Mouse (Mus musculus): Measurements from ENCODE around the gene Lhfpl3. TPM values are rescaled to one million over a fixed set of nuclear protein-coding genes. Genes with fewer than 3 reads are reported as not detected.

Gene Lhfpl3
- polyA plus RNA-seq, 1 experiment from 2014 or later, result 15.5 TPM

DNA sequence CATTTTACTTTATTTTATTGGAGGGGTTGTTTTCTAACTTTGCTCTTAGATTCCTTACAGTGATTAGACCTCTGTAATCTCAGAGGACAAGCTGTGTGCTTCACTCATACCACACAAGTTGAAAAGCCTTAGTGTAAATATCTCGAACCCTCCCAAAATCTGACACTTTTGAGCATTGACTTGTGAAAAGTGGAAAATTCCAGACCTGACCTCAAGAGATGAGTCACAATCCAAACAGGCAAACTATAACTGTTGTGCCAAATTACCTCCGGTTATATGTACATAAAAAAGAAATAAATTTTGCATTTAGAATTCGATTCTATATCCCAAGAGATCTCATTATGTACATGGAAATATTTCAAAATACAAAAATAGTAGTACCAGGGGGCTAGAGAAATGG is 468.8 kb downstream of the Lhfpl3 start:
- H3K4me1 ChIP-seq (ENCODE audit: control insufficient read depth, insufficient read depth, low read length), result no peaks in the 10 kb centered on the region
- 88% methylated on average over 3 of the region's 3 CpGs for WGBS

DNA sequence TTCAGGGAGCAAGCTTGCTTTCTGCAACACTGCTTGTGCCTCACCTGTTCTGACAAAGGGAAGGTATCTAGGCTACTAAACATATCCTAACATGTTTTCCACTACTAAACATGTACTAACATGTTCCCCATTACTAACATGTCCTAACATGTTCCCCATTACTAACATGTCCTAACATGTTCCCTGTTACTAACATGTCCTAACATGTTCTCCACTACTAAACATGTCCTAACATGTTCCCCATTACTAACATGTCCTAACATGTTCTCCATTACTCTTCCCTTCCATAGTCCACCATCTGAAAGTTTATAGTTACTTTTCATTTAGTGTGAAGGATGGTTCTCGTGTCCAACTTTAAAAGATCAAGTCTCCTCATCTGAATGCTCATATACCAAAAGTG is 473.8 kb downstream of the Lhfpl3 start:
- ATAC-seq (ENCODE audit: low FRiP score, low TSS enrichment) (no peak), DNase-seq (no peak)
- no peak overlapping the region for H3K9ac ChIP-seq (replicated peaks; ENCODE audit: low read length)
- 96% methylated on average over 1 of the region's 1 CpGs for WGBS
- no peak overlapping the region for H3K4me2 ChIP-seq (ENCODE audit: low read length)
- H3K27me3 ChIP-seq (ENCODE audit: control insufficient read depth, insufficient read depth, low read length), result no peaks in the 10 kb centered on the region
- H3K27ac ChIP-seq (replicated peaks; ENCODE audit: low read depth, low read length), result no peak overlapping the region
- no peaks in the 10 kb centered on the region for H3K9me3 ChIP-seq (ENCODE audit: control insufficient read depth, low read length)
- H3K36me3 ChIP-seq (ENCODE audit: control insufficient read depth, insufficient read depth, low read length), result no peaks in the 10 kb centered on the region
- no peaks in the 10 kb centered on the region for H3K4me1 ChIP-seq (ENCODE audit: control insufficient read depth, insufficient read depth, low read length)
- H3K4me3 ChIP-seq (replicated peaks; ENCODE audit: low read depth, low read length), result no peak overlapping the region

More for the DNA sequence above, 468.8 kb downstream of the Lhfpl3 start:
- no peak for DNase-seq
- H3K9ac ChIP-seq (replicated peaks; ENCODE audit: low read length), result no peak overlapping the region
- no peak for ATAC-seq (ENCODE audit: low FRiP score, low TSS enrichment)
- no peaks in the 10 kb centered on the region for H3K9me3 ChIP-seq (ENCODE audit: control insufficient read depth, low read length)
- no peak overlapping the region for H3K4me3 ChIP-seq (replicated peaks; ENCODE audit: low read depth, low read length)
- no peaks in the 10 kb centered on the region for H3K27me3 ChIP-seq (ENCODE audit: control insufficient read depth, insufficient read depth, low read length)
- H3K36me3 ChIP-seq (ENCODE audit: control insufficient read depth, insufficient read depth, low read length), result no peaks in the 10 kb centered on the region
- no peak overlapping the region for H3K27ac ChIP-seq (replicated peaks; ENCODE audit: low read depth, low read length)
- no peak overlapping the region for H3K4me2 ChIP-seq (ENCODE audit: low read length)

DNA sequence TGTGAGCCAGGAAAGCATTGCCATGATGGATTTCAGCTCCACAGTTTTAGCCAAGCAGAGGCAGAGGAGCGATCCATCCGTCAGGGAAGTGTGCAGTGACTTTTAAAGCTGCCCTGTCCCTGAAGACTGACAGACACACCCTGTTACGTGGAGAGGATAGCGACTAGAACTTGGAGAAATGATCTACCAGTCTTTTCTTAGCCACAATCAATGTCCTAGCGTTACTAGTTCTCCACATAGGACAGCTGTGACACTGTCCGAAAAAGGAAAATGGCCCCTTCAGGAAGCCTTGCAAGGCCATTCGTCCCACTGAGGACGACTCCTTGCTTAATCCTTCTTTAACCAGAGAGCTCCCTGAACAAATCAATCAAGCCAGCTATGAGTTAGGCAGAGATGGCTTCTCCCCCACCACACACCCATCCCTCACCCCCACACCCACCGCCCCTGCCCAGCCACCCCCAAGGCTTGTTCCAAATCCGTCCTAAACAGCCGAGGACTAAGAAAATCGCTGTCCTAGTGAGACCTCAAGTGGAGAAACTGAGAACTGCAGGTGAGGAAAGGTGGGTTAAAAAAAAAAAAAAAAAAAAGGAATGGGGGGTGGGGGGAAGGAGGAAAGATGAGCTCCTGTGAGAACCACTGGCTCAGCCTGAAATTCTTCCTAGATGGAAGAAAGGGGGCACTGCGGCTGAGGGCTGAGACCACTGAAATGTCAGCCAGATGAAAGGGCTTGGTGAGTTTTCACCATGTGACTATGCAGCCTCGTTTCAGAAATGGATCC is 479.1 kb downstream of the Lhfpl3 start:
- DNase-seq (peak; percentile 90), ATAC-seq (ENCODE audit: low FRiP score, low TSS enrichment) (peak; percentile 78)
- Histone ChIP-seq H3K36me3 (ENCODE audit: control insufficient read depth, insufficient read depth, low read length) (no peaks in the 10 kb centered on the region), H3K9me3 (ENCODE audit: control insufficient read depth, low read length) (no peaks in the 10 kb centered on the region), H3K9ac (replicated peaks; ENCODE audit: low read length) (no peak overlapping the region; the same call in 1 of the 2 replicates), H3K4me1 (ENCODE audit: control insufficient read depth, insufficient read depth, low read length) (0 out of 2 replicates have a peak, but pooled peaks cover 2% of the 10 kb centered on the region), H3K27ac (replicated peaks; ENCODE audit: low read depth, low read length) (no peak overlapping the region), H3K4me3 (replicated peaks; ENCODE audit: low read depth, low read length) (peak overlapping the region; percentile 37), H3K4me2 (ENCODE audit: low read length) (peak overlapping the region; percentile 62), H3K27me3 (ENCODE audit: control insufficient read depth, insufficient read depth, low read length) (no peaks in the 10 kb centered on the region)
- 14% methylated on average over 14 of the region's 14 CpGs for WGBS

DNA sequence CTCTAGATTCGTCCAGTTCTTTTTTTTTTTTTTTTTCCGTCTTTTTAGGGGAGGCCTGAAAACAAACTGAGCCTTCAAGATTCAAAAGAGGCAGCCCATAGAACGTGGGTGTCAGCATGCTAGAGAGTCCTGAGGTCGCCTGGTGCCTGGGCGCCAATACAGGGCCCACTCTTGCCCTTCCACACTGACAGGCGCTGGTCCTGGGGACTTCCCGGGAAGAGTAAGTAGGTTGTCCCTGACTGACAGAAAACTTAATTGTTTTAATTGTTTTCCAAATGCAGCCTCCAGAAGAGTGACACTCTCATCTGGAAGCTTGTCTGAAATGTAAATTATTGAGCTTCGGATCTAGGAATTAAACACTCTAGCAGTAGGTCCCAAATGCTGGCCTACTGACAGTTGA is 479.8 kb downstream of the Lhfpl3 start:
- 21% methylated on average over 8 of the region's 8 CpGs for WGBS
- Histone ChIP-seq H3K4me1 (ENCODE audit: control insufficient read depth, insufficient read depth, low read length) (0 out of 2 replicates have a peak, but pooled peaks cover 2% of the 10 kb centered on the region), H3K27ac (replicated peaks; ENCODE audit: low read depth, low read length) (no peak overlapping the region), H3K4me2 (ENCODE audit: low read length) (peak overlapping the region; percentile 62), H3K9ac (replicated peaks; ENCODE audit: low read length) (no peak overlapping the region), H3K9me3 (ENCODE audit: control insufficient read depth, low read length) (no peaks in the 10 kb centered on the region), H3K36me3 (ENCODE audit: control insufficient read depth, insufficient read depth, low read length) (no peaks in the 10 kb centered on the region), H3K4me3 (replicated peaks; ENCODE audit: low read depth, low read length) (no peak overlapping the region), H3K27me3 (ENCODE audit: control insufficient read depth, insufficient read depth, low read length) (no peaks in the 10 kb centered on the region)
- ATAC-seq (ENCODE audit: low FRiP score, low TSS enrichment) (peak; percentile 34; the same call in 1 of the 2 replicates), DNase-seq (peak; percentile 18)

DNA sequence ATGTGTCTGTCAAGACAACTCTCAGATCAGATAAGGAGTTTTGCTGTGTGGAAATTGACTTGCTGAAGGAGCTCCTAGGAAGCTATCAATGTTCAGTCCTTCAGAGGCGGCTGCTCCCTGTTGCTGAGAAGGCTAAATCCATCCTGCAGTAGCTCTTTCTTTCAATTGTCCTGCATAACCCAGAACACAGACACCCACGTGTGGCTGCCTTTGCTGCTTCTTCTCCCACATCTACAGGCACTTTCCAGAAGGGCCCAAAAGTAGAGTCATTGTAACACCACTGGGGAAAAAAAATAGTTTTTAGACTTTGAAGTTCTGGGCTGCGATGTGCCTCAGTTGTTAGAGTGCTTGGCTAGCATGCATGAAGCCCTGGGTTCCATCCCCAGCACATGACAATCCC is 480.9 kb downstream of the Lhfpl3 start:
- Histone ChIP-seq H3K9me3 (ENCODE audit: control insufficient read depth, low read length) (no peaks in the 10 kb centered on the region), H3K4me2 (ENCODE audit: low read length) (no peak overlapping the region), H3K36me3 (ENCODE audit: control insufficient read depth, insufficient read depth, low read length) (no peaks in the 10 kb centered on the region), H3K27ac (replicated peaks; ENCODE audit: low read depth, low read length) (no peak overlapping the region), H3K9ac (replicated peaks; ENCODE audit: low read length) (no peak overlapping the region), H3K4me3 (replicated peaks; ENCODE audit: low read depth, low read length) (no peak overlapping the region), H3K27me3 (ENCODE audit: control insufficient read depth, insufficient read depth, low read length) (no peaks in the 10 kb centered on the region), H3K4me1 (ENCODE audit: control insufficient read depth, insufficient read depth, low read length) (0 out of 2 replicates have a peak, but pooled peaks cover 2% of the 10 kb centered on the region)
- ATAC-seq (ENCODE audit: low FRiP score, low TSS enrichment), result no peak
- DNase-seq, result no peak
- WGBS, result 71% methylated on average over 3 of the region's 3 CpGs

DNA sequence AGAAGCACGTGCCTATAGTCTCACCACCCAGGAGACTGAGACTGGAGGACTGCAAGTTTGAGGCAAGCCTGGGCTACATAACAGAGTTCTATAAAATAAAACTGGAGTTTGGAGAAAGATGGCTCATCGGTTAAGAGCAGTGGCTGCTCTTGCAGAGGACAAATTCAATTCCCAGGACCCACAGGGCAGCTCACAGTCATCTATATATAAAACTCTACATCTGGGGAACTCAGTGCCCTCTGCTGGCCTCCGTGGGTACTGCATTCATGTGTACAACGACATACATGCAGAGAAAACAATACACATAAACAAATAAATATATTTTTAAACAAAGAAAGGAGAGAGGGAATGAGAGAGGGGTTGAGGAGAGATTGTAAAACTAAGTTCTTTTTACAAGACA is 501.1 kb downstream of the Lhfpl3 start:
- Histone ChIP-seq H3K36me3 (ENCODE audit: control insufficient read depth, insufficient read depth, low read length) (no peaks in the 10 kb centered on the region), H3K27ac (replicated peaks; ENCODE audit: low read depth, low read length) (no peak overlapping the region), H3K4me3 (replicated peaks; ENCODE audit: low read depth, low read length) (no peak overlapping the region), H3K4me2 (ENCODE audit: low read length) (no peak overlapping the region), H3K9me3 (ENCODE audit: control insufficient read depth, low read length) (no peaks in the 10 kb centered on the region), H3K27me3 (ENCODE audit: control insufficient read depth, insufficient read depth, low read length) (no peaks in the 10 kb centered on the region), H3K9ac (replicated peaks; ENCODE audit: low read length) (no peak overlapping the region), H3K4me1 (ENCODE audit: control insufficient read depth, insufficient read depth, low read length) (no peaks in the 10 kb centered on the region)
- WGBS, result 43% methylated on average over 4 of the region's 4 CpGs
- DNase-seq (peak; percentile 67), ATAC-seq (ENCODE audit: low FRiP score, low TSS enrichment) (no peak)

DNA sequence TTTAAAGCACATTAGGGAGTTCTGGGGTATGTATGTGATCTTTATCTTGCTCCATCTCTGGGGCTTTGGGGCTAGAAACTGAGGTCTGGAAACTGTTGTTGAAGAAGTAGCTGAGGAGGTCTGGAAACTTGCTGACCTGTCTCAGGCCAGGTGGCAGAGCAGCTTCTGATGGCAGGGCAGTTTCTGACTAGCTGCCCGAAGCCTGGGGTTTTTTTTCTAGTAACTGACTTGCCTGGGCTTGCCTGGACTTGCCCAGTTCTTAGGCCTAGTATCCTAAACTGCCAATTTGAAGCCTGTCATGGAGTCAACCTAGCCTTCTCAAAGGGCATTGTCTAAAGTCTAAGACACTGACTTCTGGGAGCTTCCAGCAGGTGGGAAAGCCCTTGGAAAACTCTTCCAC is 501.9 kb downstream of the Lhfpl3 start:
- no peaks in the 10 kb centered on the region for H3K9me3 ChIP-seq (ENCODE audit: control insufficient read depth, low read length)
- H3K9ac ChIP-seq (replicated peaks; ENCODE audit: low read length), result no peak overlapping the region
- ATAC-seq (ENCODE audit: low FRiP score, low TSS enrichment) (no peak), DNase-seq (no peak)
- no peak overlapping the region for H3K4me2 ChIP-seq (ENCODE audit: low read length)
- 83% methylated on average over 1 of the region's 1 CpGs for WGBS
- H3K4me3 ChIP-seq (replicated peaks; ENCODE audit: low read depth, low read length), result no peak overlapping the region
- H3K27me3 ChIP-seq (ENCODE audit: control insufficient read depth, insufficient read depth, low read length), result no peaks in the 10 kb centered on the region
- no peaks in the 10 kb centered on the region for H3K4me1 ChIP-seq (ENCODE audit: control insufficient read depth, insufficient read depth, low read length)
- H3K27ac ChIP-seq (replicated peaks; ENCODE audit: low read depth, low read length), result no peak overlapping the region
- no peaks in the 10 kb centered on the region for H3K36me3 ChIP-seq (ENCODE audit: control insufficient read depth, insufficient read depth, low read length)

DNA sequence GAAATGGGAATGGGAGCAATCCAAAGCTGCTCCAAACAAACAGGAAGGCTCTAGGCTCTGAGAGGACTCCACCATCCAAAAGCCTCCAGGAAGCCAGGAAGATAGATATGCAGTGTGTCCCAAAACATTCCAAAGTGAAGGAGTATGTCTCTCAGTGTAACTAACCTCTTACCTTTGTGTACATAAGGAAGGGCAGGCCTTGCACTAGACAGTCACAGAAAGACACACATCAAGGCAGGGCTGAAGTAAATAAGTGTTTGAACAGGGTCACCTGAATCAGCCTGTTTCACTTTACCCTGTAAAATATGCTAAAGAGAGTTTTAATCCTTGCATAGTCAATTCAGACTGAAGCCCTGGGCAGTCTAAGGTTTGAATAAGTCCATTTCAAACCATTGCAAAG is 502.4 kb downstream of the Lhfpl3 start:
- Histone ChIP-seq H3K27ac (replicated peaks; ENCODE audit: low read depth, low read length) (no peak overlapping the region), H3K4me2 (ENCODE audit: low read length) (no peak overlapping the region), H3K9me3 (ENCODE audit: control insufficient read depth, low read length) (no peaks in the 10 kb centered on the region), H3K9ac (replicated peaks; ENCODE audit: low read length) (no peak overlapping the region), H3K36me3 (ENCODE audit: control insufficient read depth, insufficient read depth, low read length) (no peaks in the 10 kb centered on the region), H3K27me3 (ENCODE audit: control insufficient read depth, insufficient read depth, low read length) (no peaks in the 10 kb centered on the region), H3K4me3 (replicated peaks; ENCODE audit: low read depth, low read length) (no peak overlapping the region), H3K4me1 (ENCODE audit: control insufficient read depth, insufficient read depth, low read length) (no peaks in the 10 kb centered on the region)
- DNase-seq (no peak), ATAC-seq (ENCODE audit: low FRiP score, low TSS enrichment) (no peak)
